Mouse (Mus musculus) embryonic facial prominence, embryonic 10.5 days (tissue): ENCODE results near the gene Spc24. TPM values are rescaled to one million over a fixed set of nuclear protein-coding genes. Genes with fewer than 3 reads are reported as not detected.
A peak's percentile ranks its signal among the peaks of the same experiment; 100 is the strongest.

ENCODE experiments used
- DNase-seq: peaks from one replicate; pipeline ENCODE4 v3.0.0-alpha.2; 2017; ENCODE audit warnings: low spot score
- H3K27ac ChIP-seq: fragments of 300-500 bp; sonication (generic); replicated peaks from 2 replicates; pipeline ENCODE4 v1.5.1; 2016; ENCODE audit warnings: mild to moderate bottlenecking
- H3K27me3 ChIP-seq: fragments of 300-500 bp; sonication (generic); replicated peaks from 2 replicates; pipeline ENCODE4 v1.6.1; 2016; ENCODE audit warnings: low read depth, mild to moderate bottlenecking; ENCODE audit not compliant: poor library complexity, severe bottlenecking
- H3K36me3 ChIP-seq: fragments of 300-500 bp; sonication (generic); replicated peaks from 2 replicates; pipeline ENCODE4 v1.6.1; 2016; ENCODE audit warnings: mild to moderate bottlenecking, moderate library complexity
- H3K4me1 ChIP-seq: fragments of 300-500 bp; sonication (generic); 2 replicates; pipeline ENCODE4 v1.6.1; 2016
- H3K4me3 ChIP-seq: fragments of 300-500 bp; sonication (generic); 2 replicates; pipeline ENCODE4 v1.5.1; 2016; ENCODE audit warnings: mild to moderate bottlenecking, moderate library complexity
- H3K9me3 ChIP-seq: fragments of 300-500 bp; sonication (generic); 2 replicates; pipeline ENCODE4 v1.6.1; 2016; ENCODE audit warnings: mild to moderate bottlenecking
- WGBS: fragments of 180-500 bp; shearing (Covaris S2); methylation state at CpG from one replicate; pipeline ENCODE4 v1.1.7; 2016; 5-methylcytosine and 5-hydroxymethylcytosine counted together
- microRNA-seq: library from miRNA; unstranded; fragments of <30 nt; microRNA quantifications from one replicate; pipeline ENCODE4, GENCODE M21; 2017
- polyA plus RNA-seq: library from polyadenylated mRNA; unstranded; fragments of >200 nt; fragmentation: Nextera tagmentation; extraction: Ambion mirVana; gene quantifications from 2 replicates; pipeline ENCODE4 v1.2.1, GENCODE M21; 2016

Spc24 gene
- polyA plus RNA-seq, 1 experiment from 2014 or later: 187 TPM

- 0 out of 2 replicates have a peak, but pooled peaks cover 6% of the 10 kb centered on the region for H3K4me1 ChIP-seq
- H3K36me3 ChIP-seq: peaks cover 18% of the 10 kb centered on the region
- H3K9me3 ChIP-seq: no peaks in the 10 kb centered on the region
- H3K27ac ChIP-seq: no peak overlapping the region
- no peak overlapping the region for H3K4me3 ChIP-seq
- WGBS: 69% methylated on average over 4 of the region's 4 CpGs
- H3K27me3 ChIP-seq: no peaks in the 10 kb centered on the region
- DNase-seq: no peak
These were observed 44.8 kb downstream of the Spc24 start for GRCm38 (mm10) chr9:21715298-21715697.

- no peaks in the 10 kb centered on the region for H3K9me3 ChIP-seq
- WGBS: 91% methylated on average over 3 of the region's 3 CpGs
- H3K4me3 ChIP-seq: no peak overlapping the region
- H3K36me3 ChIP-seq: peaks cover 72% of the 10 kb centered on the region
- H3K4me1 ChIP-seq: no peaks in the 10 kb centered on the region
- H3K27me3 ChIP-seq: no peaks in the 10 kb centered on the region
- no peak overlapping the region for H3K27ac ChIP-seq
- DNase-seq: no peak
These were observed 50.8 kb downstream of the Spc24 start for GRCm38 (mm10) chr9:21709340-21709739.

DNA sequence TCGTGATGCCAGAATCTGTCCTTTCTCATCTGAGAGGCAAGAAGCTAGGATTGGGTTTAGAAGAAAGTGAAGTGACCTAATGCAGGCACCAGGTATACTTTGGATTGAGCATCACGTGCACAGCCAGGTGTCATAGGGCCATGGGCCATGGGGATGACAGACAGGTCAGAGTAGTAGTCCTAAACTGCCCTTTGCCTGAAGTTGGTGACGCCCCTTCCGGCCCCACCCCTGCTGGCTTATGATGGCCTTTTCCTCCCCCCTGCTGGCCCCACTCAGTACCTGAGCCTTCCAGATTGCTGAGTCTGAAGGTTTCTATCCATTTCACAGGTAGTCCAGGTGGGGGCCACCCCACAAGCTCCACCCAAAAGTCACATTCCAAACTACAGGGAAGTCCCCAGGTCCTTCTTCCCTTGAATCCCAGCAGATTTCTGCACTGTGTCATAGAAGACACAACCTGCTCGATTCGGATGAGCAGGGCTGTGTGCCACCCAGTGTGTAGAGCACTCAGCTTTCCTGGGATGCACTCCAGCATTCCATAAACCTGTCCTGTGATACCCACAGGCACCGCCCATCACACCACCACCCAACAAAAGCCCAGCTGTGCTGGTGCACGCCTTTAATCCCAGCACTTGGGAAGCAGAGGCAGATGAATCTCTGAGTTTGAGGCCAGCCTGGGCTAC, 53.4 kb downstream of the Spc24 start:
- Histone ChIP-seq H3K4me3 (no peak overlapping the region), H3K36me3 (peaks cover 85% of the 10 kb centered on the region), H3K4me1 (no peaks in the 10 kb centered on the region), H3K27me3 (no peaks in the 10 kb centered on the region), H3K27ac (no peak overlapping the region), H3K9me3 (no peaks in the 10 kb centered on the region)
- no peak for DNase-seq
- WGBS: 88% methylated on average over 8 of the region's 8 CpGs

DNA sequence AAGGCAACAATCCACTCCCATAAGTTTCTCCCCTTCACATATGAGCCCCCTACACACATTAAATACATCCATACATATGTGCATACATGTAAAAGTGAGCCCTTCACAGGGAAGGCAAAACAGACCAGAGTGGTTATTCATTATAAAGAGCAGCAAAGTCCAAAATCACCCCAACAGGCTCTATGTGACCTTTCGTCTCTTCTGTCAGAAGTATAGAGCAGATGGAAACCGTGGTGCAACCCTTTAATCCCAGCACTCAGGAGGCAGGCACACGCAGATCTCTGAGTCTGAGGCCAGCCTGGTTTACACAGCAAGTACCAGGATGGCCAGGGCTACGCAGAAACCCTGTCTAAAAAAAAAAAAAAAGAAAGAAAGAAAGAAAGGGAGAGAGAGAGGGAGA, 54.0 kb downstream of the Spc24 start:
- Histone ChIP-seq H3K4me3 (no peak overlapping the region), H3K4me1 (no peaks in the 10 kb centered on the region), H3K27ac (no peak overlapping the region), H3K9me3 (no peaks in the 10 kb centered on the region), H3K36me3 (peaks cover 92% of the 10 kb centered on the region), H3K27me3 (no peaks in the 10 kb centered on the region)
- WGBS: 86% methylated on average over 4 of the region's 4 CpGs
- no peak for DNase-seq

Small RNA genes within 50 kb of the gene (microRNA-seq; reads per million reads assigned to microRNA genes)
- gene Mir7083: 3.7 reads per million, percentile 6 among the genes with 10 or more reads in this experiment

Other genes with a start within 250 kb of the Spc24 start
- gene AB124611, start 234.1 kb downstream of the Spc24 start, polyA plus RNA-seq: 4.7 and 4.9 TPM in 2 replicates
- 73.1 and 84.1 TPM in 2 replicates for gene Carm1, start 213.4 kb downstream of the Spc24 start, polyA plus RNA-seq
- 32.0 and 32.7 TPM in 2 replicates for gene Timm29, start 167.6 kb downstream of the Spc24 start, polyA plus RNA-seq
- 19.0 and 21.2 TPM in 2 replicates for gene Yipf2, start 167.5 kb downstream of the Spc24 start, polyA plus RNA-seq
- gene Smarca4, start 144.1 kb downstream of the Spc24 start, polyA plus RNA-seq: 157 and 165 TPM in 2 replicates
- gene Ldlr, start 36.8 kb downstream of the Spc24 start, polyA plus RNA-seq: 51.6 and 55.9 TPM in 2 replicates
- gene Kank2, start 38.4 kb upstream of the Spc24 start, polyA plus RNA-seq: 15.3 and 17.8 TPM in 2 replicates
- gene Angptl8, start 75.2 kb upstream of the Spc24 start, polyA plus RNA-seq: 0.48 and 0.52 TPM in 2 replicates
- 27.2 and 28.0 TPM in 2 replicates for gene Dock6, start 92.3 kb upstream of the Spc24 start, polyA plus RNA-seq
- gene Rab3d, start 157.9 kb upstream of the Spc24 start, polyA plus RNA-seq: 5.4 and 6.9 TPM in 2 replicates
- gene Ccdc159, start 167.2 kb upstream of the Spc24 start, polyA plus RNA-seq: 3.3 and 3.5 TPM in 2 replicates
- 31.1 and 33.1 TPM in 2 replicates for gene Tmem205, start 167.3 kb upstream of the Spc24 start, polyA plus RNA-seq
- gene Plppr2, start 176.7 kb upstream of the Spc24 start, polyA plus RNA-seq: 9.5 and 9.6 TPM in 2 replicates
- gene Swsap1, start 195.5 kb upstream of the Spc24 start, polyA plus RNA-seq: 7.1 and 8.0 TPM in 2 replicates
- gene Epor, start 203.2 kb upstream of the Spc24 start, polyA plus RNA-seq: 7.9 and 8.6 TPM in 2 replicates
- gene Rgl3, start 229.1 kb upstream of the Spc24 start, polyA plus RNA-seq: 4.0 and 5.6 TPM in 2 replicates
- 3.8 and 4.0 TPM in 2 replicates for gene Ccdc151, start 242.3 kb upstream of the Spc24 start, polyA plus RNA-seq
- 107 and 115 TPM in 2 replicates for gene Prkcsh, start 242.5 kb upstream of the Spc24 start, polyA plus RNA-seq